Mouse (Mus musculus): ENCODE data around the gene Gpr39.

DNA sequence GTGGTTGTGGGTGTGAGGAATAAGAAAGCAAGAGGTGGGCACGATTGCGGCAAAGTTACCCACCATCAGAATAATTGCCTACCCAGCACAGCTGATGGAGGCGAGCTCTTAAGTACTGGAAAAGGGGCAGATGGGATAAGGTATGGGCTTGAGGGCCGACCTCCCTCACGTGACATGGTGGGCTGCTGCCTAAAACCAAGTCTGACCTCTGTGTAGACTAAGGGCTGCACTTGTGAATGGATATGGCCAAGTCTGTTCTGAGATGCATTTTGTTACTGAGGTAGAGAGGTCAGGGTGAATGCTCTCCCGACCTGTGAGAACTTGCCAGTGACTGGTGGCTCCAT lies 53.7 kb downstream of the Gpr39 start:
- no peak for TF ChIP-seq CTCF (IDR thresholded peaks at IDR 0.05)
- TF ChIP-seq POLR2A (IDR thresholded peaks at IDR 0.05; ENCODE audit: insufficient read depth, low read depth, low read length): no peak
- TF ChIP-seq EP300 (IDR thresholded peaks at IDR 0.05; ENCODE audit: insufficient read depth, low read depth, low read length): no peak

Measured in heart, adult 2 months (tissue).